Comparison of ENCODE assay signal across 7 mouse cellular contexts in the genomic region with DNA sequence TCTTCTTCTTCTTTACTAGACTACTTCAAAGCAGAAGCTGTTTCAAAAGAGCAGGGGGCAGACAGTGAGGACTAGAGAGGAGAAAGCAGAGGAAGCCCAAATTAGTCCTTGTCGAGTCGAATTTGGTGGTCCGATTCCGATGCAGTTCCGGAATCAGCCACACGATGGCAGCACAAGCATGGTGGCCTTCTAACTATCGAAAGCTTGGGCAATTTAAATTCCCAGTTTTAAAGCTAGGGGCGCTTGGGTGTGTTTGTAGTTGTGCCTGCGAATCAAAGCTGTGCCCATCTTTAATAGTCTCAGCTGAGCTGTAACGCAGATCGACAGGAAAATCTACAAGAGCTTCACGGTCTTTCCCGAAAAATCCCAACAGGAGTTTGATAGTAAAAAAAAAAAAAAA.
A peak's percentile ranks its signal among the peaks of the same experiment; 100 is the strongest.
DNase-seq lines count a peak whose midpoint lies in the region; ATAC-seq and TF ChIP-seq lines count a peak whose summit lies in the region.

No protein-coding gene starts in this region.

- peak; percentile 94 for ATAC-seq in granulocyte monocyte progenitor cell, adult 5-6 weeks (replicated peaks; ENCODE audit: poor library complexity, severe bottlenecking)
- ATAC-seq in intestine, postnatal 0 days, result peak; percentile 49; the same call in 1 of the 2 replicates
- ATAC-seq in midbrain, embryonic 15.5 days (replicated peaks), result peak; percentile 91

- H3K4me2 ChIP-seq in intestine, postnatal 0 days (replicated peaks; ENCODE audit: low read depth), result peak overlapping the region; percentile 73
- peak overlapping the region; percentile 57 for H3K4me2 ChIP-seq in midbrain, embryonic 15.5 days

- no peaks in the 10 kb centered on the region for H3K9me3 ChIP-seq in intestine, postnatal 0 days (ENCODE audit: control insufficient read depth)
- H3K9me3 ChIP-seq in midbrain, embryonic 15.5 days, result no peaks in the 10 kb centered on the region

- no peak overlapping the region for H3K27ac ChIP-seq in intestine, postnatal 0 days (ENCODE audit: low read depth, low read length)
- H3K27ac ChIP-seq in midbrain, embryonic 15.5 days, result peak overlapping the region; percentile 77; the same call in 1 of the 2 replicates

- H3K27me3 ChIP-seq in intestine, postnatal 0 days (replicated peaks; ENCODE audit: control insufficient read depth, insufficient read depth, low read length), result no peaks in the 10 kb centered on the region
- H3K27me3 ChIP-seq in midbrain, embryonic 15.5 days (replicated peaks), result peaks cover 4% of the 10 kb centered on the region; the same call in 1 of the 2 replicates

- peak overlapping the region; percentile 42 for H3K4me3 ChIP-seq in intestine, postnatal 0 days (ENCODE audit: low read depth, low read length)
- peak overlapping the region; percentile 35 for H3K4me3 ChIP-seq in midbrain, embryonic 15.5 days

- no peaks in the 10 kb centered on the region for H3K36me3 ChIP-seq in intestine, postnatal 0 days (ENCODE audit: control insufficient read depth, insufficient read depth)
- H3K36me3 ChIP-seq in midbrain, embryonic 15.5 days (replicated peaks), result no peaks in the 10 kb centered on the region

- 5% methylated on average over 13 of the region's 13 CpGs for WGBS in intestine, postnatal 0 days
- WGBS in midbrain, embryonic 15.5 days, result 1% methylated on average over 13 of the region's 13 CpGs

- peak; percentile 75 for DNase-seq in adrenal gland, adult 8-10 months
- peak; percentile 90 for DNase-seq in embryo, embryonic 11 days
- peak; percentile 89 to 91 for DNase-seq in left cerebral cortex, postnatal 36 days (ENCODE audit: low spot score in 2 of 2)
- DNase-seq in spleen, adult 18-20 months, result peak; percentile 59 to 86

- TF ChIP-seq CTCF in intestine, postnatal 0 days (IDR thresholded peaks at IDR 0.05; ENCODE audit: low read depth), result peak; percentile 99

- no peaks in the 10 kb centered on the region; the same call in 1 of the 2 replicates for H3K4me1 ChIP-seq in intestine, postnatal 0 days (replicated peaks; ENCODE audit: control insufficient read depth, insufficient read depth, low read length)
- 0 out of 2 replicates have a peak, but pooled peaks cover 2% of the 10 kb centered on the region for H3K4me1 ChIP-seq in midbrain, embryonic 15.5 days

- no peak overlapping the region for H3K9ac ChIP-seq in intestine, postnatal 0 days (ENCODE audit: low read depth, low read length)
- no peak overlapping the region for H3K9ac ChIP-seq in midbrain, embryonic 15.5 days

- intact Hi-C loops in left cerebral cortex, postnatal 36 days (cut with DNase I), result loop anchor here (2.0 to 10.0 kb wide), 3 partner anchors 237 to 825 kb away; no protein-coding TSS in a partner anchor
